Mouse (Mus musculus) brain, embryonic 14.5 days (tissue): ENCODE results near the gene Rbpj.

Experiments
- CTCF ChIP-seq: fragments of 200-500 bp; IDR thresholded peaks from 2 replicates; pipeline ENCODE4 v1.5.1; 2012; ENCODE audit warnings: inconsistent platforms, mild to moderate bottlenecking, moderate library complexity, borderline replicate concordance; ENCODE audit not compliant: insufficient read depth, insufficient read length; ENCODE audit errors: extremely low read depth
- POLR2A ChIP-seq: fragments of 200-500 bp; IDR thresholded peaks from 2 replicates; pipeline ENCODE4 v1.6.1; 2012; ENCODE audit warnings: mild to moderate bottlenecking, inconsistent platforms, borderline replicate concordance; ENCODE audit not compliant: poor library complexity, insufficient read depth, insufficient read length, severe bottlenecking; ENCODE audit errors: extremely low read depth

- TF ChIP-seq POLR2A (no peak), CTCF (no peak)
Observed at GRCm38 (mm10) chr5:53523046-53523445, 57.1 kb downstream of the Rbpj start.
